Mouse (Mus musculus): ENCODE measurements around the gene Twf2.

- TF ChIP-seq CTCF (conservative IDR thresholded peaks at IDR 0.05 in 1 of 2, IDR thresholded peaks at IDR 0.05 in 1 of 2; ENCODE audit: low read depth in 2 of 2, low read length in 2 of 2) (no peak), POLR2A (IDR thresholded peaks at IDR 0.05; ENCODE audit: low read depth, low read length) (no peak), MXI1 (IDR thresholded peaks at IDR 0.05; ENCODE audit: low read depth, low read length) (no peak), UBTF (IDR thresholded peaks at IDR 0.05; ENCODE audit: low read depth, low read length) (no peak), JUND (conservative IDR thresholded peaks at IDR 0.05; ENCODE audit: low read depth, low read length) (no peak), ZC3H11A (IDR thresholded peaks at IDR 0.05; ENCODE audit: low read depth, low read length) (no peak), MAFK (IDR thresholded peaks at IDR 0.05; ENCODE audit: insufficient replicate concordance, low read length) (0 out of 2 replicates have a peak, but pooled peaks have one; percentile 4), ZMIZ1 (IDR thresholded peaks at IDR 0.05; ENCODE audit: low read depth, low read length) (no peak), SMC3 (IDR thresholded peaks at IDR 0.05; ENCODE audit: low read depth, low read length) (no peak), TBP (conservative IDR thresholded peaks at IDR 0.05; ENCODE audit: low read depth, low read length) (no peak), ETS1 (conservative IDR thresholded peaks at IDR 0.05; ENCODE audit: low read depth, low read length) (no peak), MYC (IDR thresholded peaks at IDR 0.05; ENCODE audit: low read depth, low read length) (no peak)
Observed at GRCm38 (mm10) chr9:106220894-106221523, 18.1 kb downstream of the Twf2 start.

Measured in CH12.LX (cell line).